Mouse (Mus musculus): ENCODE results near the gene Rtraf. TPM values are rescaled to one million over a fixed set of nuclear protein-coding genes. Genes with fewer than 3 reads are reported as not detected.

The Rtraf gene
- polyA plus RNA-seq, 1 experiment from 2014 or later = 199 TPM

DNA sequence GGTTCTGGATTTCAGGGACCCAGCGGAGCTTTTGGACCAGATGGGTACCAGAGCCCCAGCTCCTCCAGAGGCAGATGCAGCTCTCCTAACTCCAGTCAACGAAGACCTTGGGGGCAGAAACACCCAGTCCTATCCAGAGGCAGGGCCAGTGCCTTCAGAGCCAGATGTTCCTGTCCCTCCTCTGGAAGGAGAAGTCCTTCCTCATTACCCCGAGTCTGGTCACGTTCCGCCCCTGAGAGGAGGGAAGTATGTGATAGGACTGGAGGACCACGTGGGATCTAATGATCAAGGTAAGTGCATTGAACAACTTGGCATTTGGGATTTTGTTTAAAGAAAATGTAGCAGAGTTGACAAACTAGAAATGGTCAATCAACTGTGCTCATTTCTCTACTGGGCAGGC, 55.0 kb downstream of the Rtraf start:
- no peak for ATAC-seq (replicated peaks; ENCODE audit: insufficient number of reproducible peaks, low FRiP score, low TSS enrichment)
- Histone ChIP-seq H3K4me3 (ENCODE audit: low read depth, low read length) (no peak overlapping the region), H3K9ac (ENCODE audit: low read depth, low read length) (no peak overlapping the region), H3K27ac (ENCODE audit: low read depth, low read length) (no peak overlapping the region), H3K27me3 (ENCODE audit: control insufficient read depth, insufficient read depth, low read length) (no peaks in the 10 kb centered on the region), H3K9me3 (replicated peaks; ENCODE audit: control insufficient read depth, low read length) (no peaks in the 10 kb centered on the region), H3K4me1 (ENCODE audit: control insufficient read depth, insufficient read depth, low read length) (peaks cover 38% of the 10 kb centered on the region), H3K36me3 (ENCODE audit: control insufficient read depth, insufficient read depth, low read length) (peaks cover 8% of the 10 kb centered on the region), H3K4me2 (no peak overlapping the region)
- 90% methylated on average over 6 of the region's 6 CpGs for WGBS (ENCODE audit: insufficient replicate concordance)

DNA sequence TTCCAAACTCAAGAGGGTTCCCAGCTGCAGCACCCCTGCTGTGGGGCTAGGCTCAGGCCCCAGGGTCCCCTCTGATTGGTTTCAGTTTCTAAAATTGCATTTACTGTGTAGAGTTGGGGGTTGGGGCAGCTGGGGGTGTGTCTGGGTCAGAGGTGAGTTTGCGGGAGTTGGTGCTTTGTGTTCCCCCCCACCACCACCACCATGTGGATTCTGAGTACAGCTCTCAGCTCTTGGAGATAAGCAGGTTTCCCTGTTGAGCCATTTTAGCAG, 57.3 kb downstream of the Rtraf start:
- Histone ChIP-seq H3K4me1 (ENCODE audit: control insufficient read depth, insufficient read depth, low read length) (peaks cover 46% of the 10 kb centered on the region), H3K4me3 (ENCODE audit: low read depth, low read length) (no peak overlapping the region), H3K9ac (ENCODE audit: low read depth, low read length) (no peak overlapping the region), H3K9me3 (replicated peaks; ENCODE audit: control insufficient read depth, low read length) (no peaks in the 10 kb centered on the region), H3K36me3 (ENCODE audit: control insufficient read depth, insufficient read depth, low read length) (peaks cover 8% of the 10 kb centered on the region), H3K4me2 (no peak overlapping the region), H3K27ac (ENCODE audit: low read depth, low read length) (no peak overlapping the region), H3K27me3 (ENCODE audit: control insufficient read depth, insufficient read depth, low read length) (no peaks in the 10 kb centered on the region)
- 44% methylated on average over 1 of the region's 1 CpGs for WGBS (ENCODE audit: insufficient replicate concordance)
- no peak for ATAC-seq (replicated peaks; ENCODE audit: insufficient number of reproducible peaks, low FRiP score, low TSS enrichment)

DNA sequence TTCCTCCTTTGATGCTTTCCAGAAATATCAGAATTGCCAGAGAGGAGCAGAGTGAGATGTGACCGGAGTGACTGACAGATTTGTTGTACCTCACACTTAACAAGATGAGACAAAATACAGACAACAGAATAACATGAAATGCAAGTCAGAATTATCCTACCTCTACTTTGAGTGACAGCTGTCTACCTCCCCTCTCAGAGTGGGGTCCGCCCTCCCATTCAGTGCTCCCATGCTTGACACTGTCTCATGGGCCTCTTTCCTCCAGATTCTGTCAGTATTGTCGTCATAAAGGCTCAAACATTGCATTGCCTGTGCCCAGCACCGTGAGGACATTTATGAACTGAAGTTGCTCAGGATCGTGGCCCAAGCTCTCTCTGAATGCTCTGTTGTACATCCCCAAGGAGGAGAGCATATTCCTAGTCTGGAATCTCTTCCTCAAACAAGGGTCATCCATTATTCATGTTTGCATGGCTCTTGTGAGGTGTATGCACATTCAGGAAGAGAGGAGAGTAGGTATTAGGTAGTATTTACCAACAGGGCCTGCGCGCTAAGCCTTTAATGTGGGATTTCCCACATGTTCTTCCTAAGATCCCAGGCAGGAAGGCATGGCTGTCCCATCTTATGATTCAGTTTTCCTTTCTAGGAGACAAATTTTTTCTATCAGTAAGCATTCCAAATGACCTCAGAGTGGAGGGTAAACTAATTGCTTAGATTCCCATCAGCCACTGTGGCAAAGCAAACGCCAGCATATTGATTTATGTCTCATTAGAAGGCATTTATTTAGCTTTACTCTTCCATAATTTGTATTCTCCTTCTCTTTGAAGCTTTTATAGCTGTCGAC, 57.9 kb downstream of the Rtraf start:
- Histone ChIP-seq H3K4me1 (ENCODE audit: control insufficient read depth, insufficient read depth, low read length) (peaks cover 50% of the 10 kb centered on the region), H3K27ac (ENCODE audit: low read depth, low read length) (no peak overlapping the region)
- WGBS (ENCODE audit: insufficient replicate concordance) = 70% methylated on average over 9 of the region's 9 CpGs

DNA sequence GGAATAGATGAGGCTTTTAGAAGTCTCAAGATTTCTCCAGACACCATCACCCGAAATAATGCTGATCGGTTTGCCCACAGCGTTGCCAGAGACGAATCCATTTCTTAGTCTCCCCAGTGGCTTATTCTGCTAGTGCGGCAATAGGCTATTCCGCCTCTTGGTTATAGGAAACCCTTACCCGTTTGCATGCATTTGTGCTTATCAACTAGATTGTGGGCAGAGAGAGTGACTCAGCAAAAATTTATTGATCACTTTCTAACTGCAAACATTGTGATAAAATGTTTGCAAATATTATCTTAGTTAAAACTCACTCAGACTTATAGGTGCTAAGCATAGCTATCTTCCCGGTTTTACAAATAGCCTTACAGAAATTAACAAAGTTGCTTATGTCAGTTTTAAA, 59.3 kb downstream of the Rtraf start:
- H3K9me3 ChIP-seq (replicated peaks; ENCODE audit: control insufficient read depth, low read length) = no peaks in the 10 kb centered on the region
- no peak overlapping the region for H3K4me3 ChIP-seq (ENCODE audit: low read depth, low read length)
- peaks cover 50% of the 10 kb centered on the region for H3K4me1 ChIP-seq (ENCODE audit: control insufficient read depth, insufficient read depth, low read length)
- WGBS (ENCODE audit: insufficient replicate concordance) = 75% methylated on average over 8 of the region's 8 CpGs
- H3K4me2 ChIP-seq = no peak overlapping the region
- H3K36me3 ChIP-seq (ENCODE audit: control insufficient read depth, insufficient read depth, low read length) = peaks cover 8% of the 10 kb centered on the region
- ATAC-seq (replicated peaks; ENCODE audit: insufficient number of reproducible peaks, low FRiP score, low TSS enrichment) = no peak
- H3K27me3 ChIP-seq (ENCODE audit: control insufficient read depth, insufficient read depth, low read length) = no peaks in the 10 kb centered on the region
- no peak overlapping the region for H3K9ac ChIP-seq (ENCODE audit: low read depth, low read length)
- no peak overlapping the region for H3K27ac ChIP-seq (ENCODE audit: low read depth, low read length)

More for the DNA sequence above, 57.9 kb downstream of the Rtraf start:
- H3K9me3 ChIP-seq (replicated peaks; ENCODE audit: control insufficient read depth, low read length) = no peaks in the 10 kb centered on the region
- no peak for ATAC-seq (replicated peaks; ENCODE audit: insufficient number of reproducible peaks, low FRiP score, low TSS enrichment)
- peaks cover 8% of the 10 kb centered on the region for H3K36me3 ChIP-seq (ENCODE audit: control insufficient read depth, insufficient read depth, low read length)
- no peak overlapping the region for H3K9ac ChIP-seq (ENCODE audit: low read depth, low read length)
- H3K4me2 ChIP-seq = no peak overlapping the region
- H3K27me3 ChIP-seq (ENCODE audit: control insufficient read depth, insufficient read depth, low read length) = no peaks in the 10 kb centered on the region
- no peak overlapping the region for H3K4me3 ChIP-seq (ENCODE audit: low read depth, low read length)

DNA sequence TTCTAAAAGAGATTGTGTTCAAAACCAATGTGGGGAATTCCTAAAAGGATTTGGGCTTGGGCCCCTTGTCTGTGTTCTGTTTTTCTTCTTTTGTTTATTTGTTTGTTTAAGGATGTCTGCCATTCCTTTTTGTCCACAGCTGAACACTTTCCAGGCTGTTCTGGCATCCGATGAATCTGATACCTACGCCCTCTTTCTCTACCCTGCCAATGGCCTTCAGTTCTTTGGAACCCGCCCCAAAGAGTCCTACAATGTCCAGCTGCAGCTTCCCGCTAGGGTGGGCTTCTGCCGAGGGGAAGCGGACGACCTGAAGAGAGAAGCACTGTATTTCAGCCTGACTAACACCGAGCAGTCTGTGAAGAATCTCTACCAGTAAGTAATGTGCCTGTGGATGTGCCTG, 60.1 kb downstream of the Rtraf start:
- peak overlapping the region; percentile 47; the same call in 1 of the 2 replicates for H3K27ac ChIP-seq (ENCODE audit: low read depth, low read length)
- H3K4me2 ChIP-seq = no peak overlapping the region
- peaks cover 5% of the 10 kb centered on the region for H3K36me3 ChIP-seq (ENCODE audit: control insufficient read depth, insufficient read depth, low read length)
- H3K27me3 ChIP-seq (ENCODE audit: control insufficient read depth, insufficient read depth, low read length) = no peaks in the 10 kb centered on the region
- no peak overlapping the region for H3K4me3 ChIP-seq (ENCODE audit: low read depth, low read length)
- no peak overlapping the region for H3K9ac ChIP-seq (ENCODE audit: low read depth, low read length)
- ATAC-seq (replicated peaks; ENCODE audit: insufficient number of reproducible peaks, low FRiP score, low TSS enrichment) = no peak
- H3K9me3 ChIP-seq (replicated peaks; ENCODE audit: control insufficient read depth, low read length) = no peaks in the 10 kb centered on the region
- WGBS (ENCODE audit: insufficient replicate concordance) = 27% methylated on average over 8 of the region's 8 CpGs
- peaks cover 56% of the 10 kb centered on the region for H3K4me1 ChIP-seq (ENCODE audit: control insufficient read depth, insufficient read depth, low read length)

DNA sequence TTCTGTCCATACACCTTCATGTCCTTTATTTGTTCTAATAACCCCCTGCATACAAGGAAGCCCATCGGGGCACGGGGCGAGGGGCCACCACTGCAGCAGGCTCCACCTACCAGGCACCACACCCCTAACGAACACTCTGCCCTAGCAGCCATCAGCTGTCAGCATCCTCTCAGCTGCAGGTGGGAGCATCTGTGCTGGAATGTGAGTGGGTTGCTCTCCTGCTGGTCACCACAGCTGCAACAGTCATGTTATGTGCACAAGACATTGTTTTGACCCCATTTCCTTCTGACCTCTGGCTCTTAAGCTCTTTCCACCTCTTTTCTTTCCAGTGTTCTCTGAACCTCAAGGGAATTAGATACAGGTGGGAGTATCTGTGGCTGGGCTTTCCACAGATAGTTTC, 61.6 kb downstream of the Rtraf start:
- 31% methylated on average over 4 of the region's 4 CpGs for WGBS (ENCODE audit: insufficient replicate concordance)
- Histone ChIP-seq H3K4me3 (ENCODE audit: low read depth, low read length) (no peak overlapping the region), H3K4me2 (no peak overlapping the region), H3K9ac (ENCODE audit: low read depth, low read length) (no peak overlapping the region), H3K27me3 (ENCODE audit: control insufficient read depth, insufficient read depth, low read length) (no peaks in the 10 kb centered on the region), H3K27ac (ENCODE audit: low read depth, low read length) (no peak overlapping the region), H3K9me3 (replicated peaks; ENCODE audit: control insufficient read depth, low read length) (no peaks in the 10 kb centered on the region), H3K4me1 (ENCODE audit: control insufficient read depth, insufficient read depth, low read length) (peaks cover 56% of the 10 kb centered on the region), H3K36me3 (ENCODE audit: control insufficient read depth, insufficient read depth, low read length) (no peaks in the 10 kb centered on the region; the same call in 1 of the 2 replicates)
- ATAC-seq (replicated peaks; ENCODE audit: insufficient number of reproducible peaks, low FRiP score, low TSS enrichment) = no peak

Other genes starting within 250 kb of the Rtraf start
- gene Gm2237, start 238.7 kb downstream of the Rtraf start, polyA plus RNA-seq (2014; fragmentation: Nextera tagmentation; extraction: Ambion mirVana) = 3.8 and 4.6 TPM in 2 replicates
- gene Gm5458, start 221.2 kb downstream of the Rtraf start, polyA plus RNA-seq (2014; fragmentation: Nextera tagmentation; extraction: Ambion mirVana) = not detected in 2 replicates
- gene Nid2, start 72.6 kb downstream of the Rtraf start, polyA plus RNA-seq (2014; fragmentation: Nextera tagmentation; extraction: Ambion mirVana) = 146 and 178 TPM in 2 replicates
- 41.1 and 42.4 TPM in 2 replicates for gene Gng2, start 153.8 kb upstream of the Rtraf start, polyA plus RNA-seq (2014; fragmentation: Nextera tagmentation; extraction: Ambion mirVana)